Mouse (Mus musculus) E14TG2a.4 (cell line): Measurements from ENCODE around the gene Gm21773.
"Not testable (repeated sequence)": the region's sequence is repeated elsewhere in the genome, so short reads cannot be mapped to it uniquely, and the experiment has no call there.

Experiments used
- H3K27me3 ChIP-seq: 2 replicates; pipeline ENCODE4 v1.6.1; 2014; ENCODE audit warnings: low read length, control low read depth; ENCODE audit not compliant: insufficient read depth
- H3K36me3 ChIP-seq: 2 replicates; pipeline ENCODE4 v1.6.1; 2014; ENCODE audit warnings: low read length, control low read depth; ENCODE audit not compliant: insufficient read depth
- H3K4me1 ChIP-seq: replicated peaks from 2 replicates; pipeline ENCODE4 v1.6.1; 2014; ENCODE audit warnings: low read depth, low read length, control low read depth
- H3K4me3 ChIP-seq: replicated peaks from 2 replicates; pipeline ENCODE4 v1.5.1; 2014; ENCODE audit warnings: mild to moderate bottlenecking, low read length
- H3K9me3 ChIP-seq: 2 replicates; pipeline ENCODE4 v1.6.1; 2014; ENCODE audit warnings: low read length, control low read depth

Gene Gm21773

DNA sequence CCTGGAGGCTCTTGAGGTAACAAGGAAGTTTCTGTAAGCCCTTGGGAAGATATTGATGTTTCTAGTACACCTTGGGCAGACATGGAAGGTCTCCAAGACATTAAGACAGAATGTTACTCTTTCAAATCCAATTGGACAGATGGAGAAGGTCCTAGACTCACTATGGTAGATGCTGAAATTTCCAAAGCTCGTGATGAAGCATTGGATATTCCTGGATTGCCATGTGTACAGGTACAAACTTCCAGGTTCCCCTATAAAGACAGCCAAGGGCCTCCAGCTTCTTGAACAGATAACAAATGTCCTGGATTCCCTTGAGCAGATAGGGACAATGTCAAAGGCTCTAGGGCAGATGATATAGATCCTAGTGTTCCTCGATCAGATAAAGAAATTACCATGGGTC is at the start of gene Gm21773:
TSS of gene Gm21773 (minus strand) at position 101 of the 400 bp plus-strand sequence.
- not testable (repeated sequence) for H3K4me3 ChIP-seq, H3K36me3 ChIP-seq, H3K4me1 ChIP-seq, H3K9me3 ChIP-seq, H3K27me3 ChIP-seq
